Mouse (Mus musculus): ENCODE results near the gene Syk.
A peak's percentile ranks its signal among the peaks of the same experiment; 100 is the strongest.

Gene Syk

DNA sequence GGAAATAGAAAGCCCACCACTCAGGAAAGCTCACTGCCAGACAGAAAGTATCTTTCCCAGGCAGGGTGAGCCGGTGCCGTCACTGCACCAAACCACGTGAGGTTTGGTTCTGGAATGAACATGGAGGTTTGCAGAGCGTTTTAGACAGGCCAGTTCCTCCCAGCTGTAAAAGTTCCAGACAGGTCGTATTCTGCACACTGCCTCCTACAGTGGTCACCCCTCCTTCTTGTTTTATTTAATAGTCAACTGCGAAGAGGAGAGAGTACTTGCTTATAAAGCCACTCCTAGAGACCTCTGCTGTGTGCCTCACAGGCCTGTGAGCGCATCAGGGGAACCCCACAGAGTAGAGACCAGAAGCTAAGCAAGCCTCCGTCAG is 69.3 kb downstream of the Syk start:
- DNase-seq: peak; percentile 85

DNA sequence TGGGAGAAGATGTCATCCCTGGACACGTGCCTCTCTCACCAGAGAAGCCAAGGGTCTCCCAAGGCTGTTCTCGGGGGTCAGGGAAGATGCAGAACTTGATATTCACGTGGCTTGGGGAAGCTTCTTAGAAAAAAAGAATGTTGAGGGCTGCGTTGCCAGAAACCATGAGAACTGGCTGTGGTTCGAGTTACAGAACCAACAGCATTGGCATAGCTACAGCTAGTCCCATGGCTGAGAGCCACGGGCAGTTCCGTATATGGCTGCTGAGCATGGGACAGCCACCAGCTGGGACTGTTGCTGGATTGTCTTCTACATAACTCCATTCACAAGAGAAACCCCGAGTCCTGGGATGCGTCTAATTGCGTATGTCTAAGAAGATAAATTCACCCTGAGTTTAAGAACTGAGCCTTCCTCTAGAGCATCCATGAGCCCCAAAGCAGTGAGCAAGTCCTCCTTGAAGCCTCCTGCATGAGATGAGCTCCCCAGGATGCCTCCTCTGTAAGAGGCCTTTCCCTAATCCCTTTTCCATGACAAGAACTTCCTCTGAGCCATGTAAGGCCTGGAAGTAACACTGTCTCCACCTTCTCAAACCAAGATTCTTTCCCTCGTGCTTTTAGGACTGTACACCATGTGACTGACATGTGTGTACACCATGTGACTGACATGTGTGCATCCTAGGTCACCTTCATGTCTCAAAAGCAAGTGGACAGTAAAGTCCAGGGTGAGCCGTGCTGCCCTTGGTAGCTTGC is 71.3 kb downstream of the Syk start:
- peak; percentile 94 for DNase-seq

DNA sequence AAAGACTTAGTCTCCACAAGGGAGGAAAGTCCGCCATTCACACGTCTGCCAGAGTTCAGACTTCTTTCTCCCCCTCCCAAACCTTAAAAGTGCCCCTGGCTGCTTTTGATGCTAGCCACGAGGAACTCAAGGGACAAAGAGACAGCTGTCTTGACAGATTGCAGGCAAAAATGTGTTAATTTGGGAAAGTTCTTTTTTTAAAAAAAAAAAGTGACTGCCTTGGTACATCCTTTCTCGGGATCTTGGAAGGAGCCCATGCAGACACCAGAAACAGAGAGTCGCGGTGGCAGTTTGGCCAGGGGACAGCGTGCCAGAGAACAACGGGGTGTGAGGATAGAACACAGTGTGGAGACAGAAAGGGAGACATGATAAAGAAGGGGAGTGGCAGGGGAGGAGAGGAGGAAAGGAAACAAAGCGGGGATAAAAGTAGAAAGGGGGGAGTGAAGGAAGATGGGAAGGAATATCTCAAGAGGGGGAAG is 71.9 kb downstream of the Syk start:
- DNase-seq: no peak

DNA sequence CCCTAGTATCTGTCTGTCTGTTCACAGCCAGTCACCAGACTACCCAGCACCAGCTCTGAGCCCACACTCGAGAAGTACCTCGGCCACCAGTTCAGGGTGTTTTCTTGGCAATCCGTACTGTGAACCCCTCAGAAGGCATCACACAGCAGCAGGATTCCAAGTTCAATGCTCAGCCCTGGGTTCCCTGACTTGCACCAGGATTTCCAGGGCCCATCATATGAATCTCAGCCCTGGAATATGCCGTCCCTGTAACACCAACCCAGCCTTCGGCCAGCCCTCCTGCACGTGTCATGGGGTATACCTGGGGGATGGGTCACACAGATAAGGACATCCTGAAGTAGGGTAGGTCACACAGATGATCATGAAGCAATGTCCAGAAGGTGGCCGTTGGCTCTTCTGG is 75.0 kb downstream of the Syk start:
- DNase-seq: peak; percentile 87

DNA sequence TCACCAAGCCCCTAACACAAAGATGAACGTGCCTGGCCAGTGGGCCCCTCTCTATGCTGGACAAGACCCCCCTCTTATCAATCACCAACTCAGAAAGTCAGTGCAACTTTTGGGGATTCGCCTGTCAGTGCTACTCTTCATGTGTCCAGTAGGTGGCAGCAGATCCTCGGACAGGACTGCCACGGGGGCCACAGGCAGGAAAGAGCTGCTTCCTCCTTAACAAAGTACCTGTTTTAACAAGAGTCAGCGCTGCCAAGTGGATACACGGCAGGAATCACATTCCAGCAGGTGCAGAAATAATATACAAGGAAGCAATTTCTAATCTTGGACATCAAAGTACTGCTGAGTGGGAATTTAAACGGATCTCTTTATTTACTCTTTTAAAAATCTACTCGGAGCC is 75.5 kb downstream of the Syk start:
- peak; percentile 90 for DNase-seq

DNA sequence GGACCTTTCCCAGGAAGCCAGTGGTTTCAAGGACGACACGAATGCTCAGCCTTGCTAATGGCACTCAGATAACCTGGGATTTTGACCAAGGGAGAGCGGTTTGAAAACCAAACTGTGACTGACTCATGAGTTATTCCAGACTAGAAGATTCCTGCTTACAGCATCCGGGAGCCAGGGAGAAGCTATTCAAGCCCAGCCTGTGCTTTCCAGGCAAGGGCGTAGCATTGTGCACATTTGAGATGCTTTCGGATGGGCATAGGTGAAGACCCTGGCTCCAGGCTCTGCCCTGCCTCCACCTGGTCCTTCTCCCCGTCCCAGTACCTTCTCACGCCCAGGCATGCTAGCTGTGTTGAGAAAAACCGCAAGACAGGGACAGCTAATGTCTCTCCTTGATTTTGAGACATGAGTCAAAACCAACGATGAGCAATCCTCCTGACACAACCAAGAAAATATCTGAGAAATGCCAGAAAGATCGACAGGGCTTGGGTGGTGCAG is 76.2 kb downstream of the Syk start:
- DNase-seq: peak; percentile 74

DNA sequence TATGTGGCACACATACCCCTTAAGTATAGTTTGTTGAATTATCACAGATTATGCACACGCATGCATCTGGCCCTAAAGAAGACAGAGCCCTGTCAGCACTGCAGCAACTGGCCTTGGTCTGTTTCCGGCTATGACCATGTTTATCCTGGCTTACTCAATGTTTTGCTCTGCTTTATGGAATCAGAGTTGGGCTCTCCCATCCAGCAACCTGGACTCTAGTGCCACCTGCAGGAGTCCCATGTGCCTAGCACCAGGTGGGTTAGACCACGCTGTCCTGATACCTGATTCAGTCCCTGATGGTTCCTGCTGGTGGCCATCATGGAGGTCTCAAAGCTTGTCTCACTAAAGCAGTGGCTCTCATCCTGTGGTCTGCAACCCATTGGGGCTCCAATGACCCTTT is 86.9 kb downstream of the Syk start:
- no peak for DNase-seq

DNA sequence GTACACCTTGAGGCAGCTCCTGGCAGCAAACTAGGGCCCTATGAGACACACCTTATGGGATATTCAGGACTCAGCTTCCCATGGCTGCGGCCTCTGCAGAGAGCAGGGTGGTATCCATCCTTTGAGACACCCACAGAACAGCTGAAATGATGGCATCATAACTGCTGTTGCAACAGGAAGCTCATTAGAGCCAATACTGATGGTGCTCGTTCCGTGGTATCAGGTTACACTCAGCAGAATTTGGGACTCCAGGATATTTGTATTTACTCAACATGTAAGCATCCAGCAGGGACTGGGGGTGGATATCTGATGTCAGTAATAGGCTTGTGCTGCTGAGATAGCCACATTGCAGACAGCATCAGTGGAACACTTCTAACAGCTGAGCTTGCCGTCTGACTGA is 90.3 kb downstream of the Syk start:
- DNase-seq: no peak

DNA sequence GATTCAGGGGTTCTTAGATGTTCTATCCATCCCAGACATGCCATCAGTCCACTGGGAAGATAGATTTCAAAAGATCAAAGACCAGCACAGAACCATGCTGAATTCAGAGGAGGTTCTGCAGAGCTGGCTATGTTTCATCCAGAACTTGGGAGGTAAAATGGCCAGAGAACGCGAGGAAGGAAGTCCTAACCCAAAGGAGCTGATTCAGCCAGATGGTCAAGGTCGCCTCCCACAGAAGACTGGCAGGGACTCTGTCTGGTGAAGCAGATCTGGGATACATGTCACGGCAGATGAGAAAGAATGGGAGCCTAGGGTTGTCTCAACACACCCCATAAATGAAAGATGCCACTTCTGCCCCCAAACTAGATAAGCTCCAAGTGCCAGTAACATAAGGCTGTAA is 90.9 kb downstream of the Syk start:
- DNase-seq: no peak

DNA sequence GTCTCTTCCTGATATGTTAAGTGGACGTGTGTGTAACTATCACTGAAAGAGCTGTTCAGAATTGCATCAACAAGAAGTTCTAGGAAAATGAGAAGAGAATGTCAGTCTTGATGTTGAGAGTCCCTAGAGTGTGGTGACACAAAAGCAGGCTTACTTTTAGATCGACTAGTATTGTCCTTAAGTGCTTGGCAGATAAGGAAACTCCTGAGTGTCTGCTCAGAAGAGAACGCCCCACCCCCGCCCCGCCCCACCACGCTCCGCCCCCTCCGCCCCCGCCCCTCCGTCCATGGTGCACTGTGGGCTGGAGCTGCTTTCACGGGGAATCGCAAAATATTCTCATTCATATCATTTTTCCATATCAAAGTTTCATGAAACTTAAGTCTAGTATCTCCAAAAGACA is 91.9 kb downstream of the Syk start:
- DNase-seq: no peak

DNA sequence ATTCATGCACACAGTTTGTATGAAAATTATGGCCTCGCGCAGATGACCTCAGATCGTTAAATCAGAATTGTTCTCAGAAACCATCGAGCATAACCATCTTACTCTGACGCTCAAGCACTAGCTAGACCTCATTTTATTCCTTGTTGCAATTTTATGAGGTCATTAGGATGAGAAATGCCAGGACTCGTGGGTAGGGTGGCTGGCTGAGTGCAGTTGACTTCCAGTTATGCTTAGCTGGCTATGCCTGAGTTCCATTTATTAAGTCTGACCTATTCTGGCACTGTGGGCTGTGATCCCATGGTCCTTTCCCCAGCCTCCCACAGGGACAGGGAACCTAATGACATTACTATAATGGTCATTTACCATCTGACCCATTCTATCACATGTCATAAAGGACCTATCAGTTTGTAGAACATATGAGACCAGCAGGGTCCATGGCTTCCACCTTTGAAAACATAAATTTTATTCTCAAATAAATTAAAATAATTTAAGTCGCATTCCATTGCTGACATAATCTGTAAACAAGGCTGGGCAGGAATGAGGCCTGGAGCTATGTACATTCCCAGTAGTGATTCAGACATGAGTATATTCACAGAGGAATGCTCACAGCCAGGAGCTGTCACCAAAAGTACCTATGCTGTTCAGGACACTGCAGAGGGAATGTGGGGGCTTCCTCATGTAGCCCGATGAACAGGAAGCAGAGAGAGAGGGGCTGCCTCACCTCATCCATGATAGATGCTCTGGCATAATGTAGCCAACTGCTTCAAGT is 92.7 kb downstream of the Syk start:
- no peak for DNase-seq

DNA sequence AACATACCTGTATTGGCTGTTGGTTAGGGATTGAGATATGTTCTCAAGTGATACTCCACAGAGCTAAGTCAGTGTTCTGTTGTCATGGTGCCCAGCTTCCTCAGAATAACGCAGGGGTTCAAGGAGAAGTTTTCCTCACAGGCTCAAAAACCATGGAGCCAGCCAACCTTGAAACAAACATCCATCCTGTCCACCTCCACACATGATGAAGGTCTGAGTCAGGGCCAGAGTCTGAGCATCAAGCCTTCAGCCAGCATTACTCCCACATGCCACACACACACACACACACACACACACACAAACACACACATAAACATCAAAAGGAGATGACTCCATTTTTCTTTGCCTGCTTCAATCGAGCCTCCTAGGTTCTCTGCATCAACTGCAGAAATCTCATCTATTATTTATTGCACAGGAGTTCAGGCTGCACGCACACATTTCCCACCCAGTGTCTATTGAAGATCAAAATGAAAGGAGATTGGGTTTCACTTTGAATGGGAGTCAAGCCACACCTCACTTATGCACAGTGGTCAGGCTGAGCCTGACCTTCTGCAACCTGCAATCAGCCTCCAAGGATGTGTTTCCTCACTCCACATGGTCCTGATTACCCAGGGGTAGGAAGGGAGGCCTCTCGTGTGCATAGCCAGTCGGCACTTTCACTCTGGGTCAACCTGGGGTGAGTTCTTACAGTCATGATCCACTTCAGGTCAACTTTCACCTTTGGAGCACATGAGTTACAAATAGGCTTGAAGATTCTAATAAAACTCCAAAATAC is 93.9 kb downstream of the Syk start:
- no peak for DNase-seq

DNA sequence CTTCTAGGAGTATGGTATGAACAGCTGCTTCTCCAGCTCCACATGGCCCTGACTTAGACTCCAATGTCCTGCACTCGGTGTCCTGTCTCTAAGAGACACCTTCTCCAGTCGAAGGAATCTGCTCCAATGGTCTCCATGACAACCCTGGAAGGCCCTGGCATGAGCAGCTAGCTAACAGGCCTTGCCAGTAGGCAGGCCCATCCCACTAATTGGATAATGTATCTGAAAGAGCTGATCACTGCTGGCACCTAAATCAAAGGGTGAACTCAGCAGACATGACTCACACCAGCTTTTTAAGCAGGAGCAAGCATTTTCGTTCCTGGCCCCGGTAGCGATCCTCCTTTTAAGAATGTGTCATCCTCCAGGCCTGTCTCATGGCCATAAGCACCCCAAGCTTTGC is 96.9 kb downstream of the Syk start:
- no peak for DNase-seq

DNA sequence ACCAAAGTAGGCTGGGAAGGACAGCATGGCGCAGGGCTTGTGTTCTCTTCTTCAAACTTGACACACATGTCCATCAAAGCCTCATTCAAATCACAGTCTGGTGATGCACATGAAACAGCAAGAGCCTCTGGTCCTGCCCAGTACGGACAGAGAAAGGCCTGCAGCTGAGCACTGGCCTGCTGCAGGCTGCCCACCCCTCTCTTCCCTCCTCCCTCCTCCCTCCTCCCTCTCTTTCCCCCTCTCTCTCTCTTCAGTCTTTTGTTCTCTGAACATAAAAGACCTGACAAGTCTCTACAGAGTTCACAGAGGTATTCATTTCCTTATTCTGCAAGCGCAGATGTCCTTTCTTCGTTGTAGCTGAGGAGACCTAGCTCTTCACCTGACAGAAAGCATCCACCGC is 99.1 kb downstream of the Syk start:
- no peak for DNase-seq

DNA sequence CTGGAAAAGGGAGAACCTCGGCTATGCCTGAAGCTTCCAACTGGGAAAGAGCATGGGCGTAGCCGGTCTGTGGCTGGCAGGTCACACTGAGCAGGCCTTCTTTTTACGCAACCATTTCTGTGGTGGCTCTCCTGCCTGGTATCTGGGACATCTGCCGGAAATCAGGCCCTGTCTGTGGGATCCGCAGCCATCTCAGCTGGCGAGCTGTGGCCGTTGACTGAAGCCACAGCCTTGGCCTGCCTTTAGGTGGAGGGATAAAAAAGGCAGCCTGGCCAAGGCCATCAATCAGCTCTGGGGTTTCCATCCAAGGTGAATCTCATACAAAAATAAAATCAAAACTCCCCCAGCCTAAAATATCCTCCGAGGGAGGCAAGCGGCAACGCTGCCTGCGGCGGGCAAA is 107.5 kb downstream of the Syk start:
- no peak for DNase-seq

DNA sequence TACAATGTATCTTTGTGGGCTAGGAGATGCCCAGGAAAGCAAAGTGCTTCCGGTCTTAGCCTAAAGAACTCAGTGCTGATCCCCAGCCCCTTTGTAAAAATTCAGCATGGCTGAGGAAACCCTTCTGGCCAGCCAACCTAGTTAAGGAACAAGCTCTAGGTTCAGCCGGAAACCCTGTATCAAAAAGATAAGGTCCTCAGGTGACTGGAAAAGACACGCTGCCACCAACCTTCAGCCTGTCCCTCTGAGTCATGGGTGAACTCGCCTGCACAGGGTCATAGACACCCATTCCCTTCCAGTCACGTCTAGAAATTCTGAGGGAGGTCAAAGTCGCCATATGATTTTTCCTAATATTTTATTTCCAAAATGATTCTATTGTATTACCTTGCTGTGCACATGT is 109.3 kb downstream of the Syk start:
- DNase-seq: no peak

DNA sequence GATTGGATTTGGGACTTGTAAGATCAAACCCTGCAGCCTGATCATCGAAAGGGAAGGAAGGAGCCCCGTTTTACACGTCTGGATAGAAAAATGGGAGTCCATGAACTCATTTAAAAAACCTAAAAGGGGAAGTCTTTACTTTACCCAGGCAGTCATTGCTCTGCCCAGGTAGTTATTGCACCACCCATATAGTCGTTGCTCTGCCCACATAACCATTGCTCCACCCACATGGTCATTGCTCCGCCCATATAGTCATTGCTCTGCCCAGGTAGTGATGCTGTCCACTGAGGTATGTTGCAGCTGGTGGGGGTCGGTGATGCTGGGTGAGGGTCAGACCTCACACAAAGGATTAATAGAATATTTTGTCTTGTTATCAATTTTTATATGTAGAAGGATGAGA is 111.9 kb downstream of the Syk start:
- DNase-seq: no peak

Measured in heart, adult 11 months (tissue).